Mouse (Mus musculus) cerebellum, postnatal 4 days (tissue): ENCODE data around the gene Sufu.

Experiments
- DNase-seq, 2 experiments: peaks; one replicate each; pipeline ENCODE4 v3.0.0; 2022; ENCODE audit warnings: low spot score in 2 of 2, mixed read lengths in 1 of 2

Gene Sufu

DNA sequence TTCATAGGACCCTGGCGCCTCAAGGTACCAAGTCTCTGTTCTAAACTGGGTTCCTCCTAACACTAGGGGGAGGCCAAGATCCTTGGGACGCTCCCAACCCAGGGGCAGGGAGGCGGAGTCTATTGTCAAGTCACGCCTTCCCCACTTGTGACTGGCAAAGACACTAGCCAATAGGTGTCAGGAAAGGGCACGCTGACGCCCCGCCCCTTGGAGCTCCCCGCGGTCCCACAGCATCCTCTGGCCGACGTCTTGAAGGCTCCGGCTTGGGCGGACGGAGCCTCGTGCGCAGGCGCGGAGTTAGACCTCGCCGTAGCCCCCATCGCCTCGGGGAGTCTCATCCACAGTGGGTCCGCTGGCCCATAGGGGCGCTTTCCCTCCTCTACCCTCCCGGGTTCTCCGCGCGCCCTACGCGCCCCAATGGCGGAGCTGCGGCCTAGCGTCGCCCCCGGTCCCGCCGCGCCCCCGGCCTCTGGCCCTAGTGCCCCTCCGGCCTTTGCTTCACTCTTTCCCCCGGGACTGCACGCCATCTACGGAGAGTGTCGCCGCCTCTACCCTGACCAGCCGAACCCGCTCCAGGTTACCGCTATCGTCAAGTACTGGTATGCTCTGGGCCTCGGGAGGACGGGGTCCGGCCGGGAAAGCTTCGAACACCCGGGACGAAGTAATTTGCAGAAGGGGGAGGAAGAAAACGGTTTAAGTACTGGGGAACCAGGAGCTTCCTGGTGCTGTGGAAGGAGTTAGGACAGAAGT is at the start of gene Sufu:
Gene Sufu, plus strand, starts transcription at position 211 of the 750 bp plus-strand sequence.
- peak; percentile 96 to 98 for DNase-seq

DNA sequence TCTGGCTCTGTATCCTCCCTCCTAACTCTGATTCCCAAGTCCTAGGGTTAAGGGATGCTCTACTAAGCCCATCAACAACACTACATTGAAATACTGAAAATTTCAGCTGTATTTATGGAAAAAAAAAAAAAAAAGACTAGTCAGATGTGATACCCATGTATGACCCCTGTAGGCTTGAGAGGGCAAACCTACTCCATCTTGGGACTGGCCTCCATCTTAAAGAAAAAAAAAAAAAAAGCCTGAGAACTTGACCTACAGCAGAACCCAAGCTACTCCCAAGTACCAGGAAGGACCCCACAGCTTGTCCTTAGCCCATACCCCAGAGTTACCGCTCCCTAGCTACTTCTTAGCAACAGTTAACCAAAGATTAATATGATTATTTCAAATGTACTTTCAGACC is 49.5 kb upstream of the Sufu start:
- no peak for DNase-seq

DNA sequence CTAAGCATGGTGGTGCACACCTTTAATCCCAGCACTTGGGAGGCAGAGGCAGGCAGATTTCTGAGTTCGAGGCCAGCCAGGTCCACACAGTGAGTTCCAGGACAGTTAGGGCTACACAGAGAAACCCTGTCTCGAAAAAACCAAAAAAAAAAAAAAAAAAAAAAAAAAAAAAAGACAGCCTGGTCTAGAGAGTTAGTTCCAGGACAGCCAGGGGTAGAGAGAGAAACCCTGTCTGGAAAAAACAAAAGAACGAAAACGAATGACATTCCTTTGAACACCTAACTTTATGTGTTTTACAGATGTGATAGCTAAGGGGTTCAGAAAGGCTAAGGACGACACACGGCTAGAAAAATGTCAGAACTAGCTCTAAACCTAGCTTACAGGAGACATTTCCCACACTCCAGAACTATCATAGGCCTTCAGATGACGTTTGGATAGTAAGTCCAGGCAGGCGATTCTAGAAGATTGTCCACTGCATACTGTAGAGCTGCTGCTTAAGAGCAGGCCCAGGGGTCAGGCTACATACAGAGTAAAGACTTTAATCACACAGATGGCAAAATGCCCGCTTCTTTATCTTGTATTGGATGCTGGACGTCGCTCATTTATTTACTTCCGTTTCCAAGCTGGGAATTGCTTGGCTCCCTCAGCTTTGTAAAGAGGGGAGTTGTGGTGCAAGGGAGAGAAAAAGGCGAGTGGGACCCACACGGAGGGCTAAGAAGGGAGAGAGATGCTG is 48.6 kb upstream of the Sufu start:
- no peak for DNase-seq

DNA sequence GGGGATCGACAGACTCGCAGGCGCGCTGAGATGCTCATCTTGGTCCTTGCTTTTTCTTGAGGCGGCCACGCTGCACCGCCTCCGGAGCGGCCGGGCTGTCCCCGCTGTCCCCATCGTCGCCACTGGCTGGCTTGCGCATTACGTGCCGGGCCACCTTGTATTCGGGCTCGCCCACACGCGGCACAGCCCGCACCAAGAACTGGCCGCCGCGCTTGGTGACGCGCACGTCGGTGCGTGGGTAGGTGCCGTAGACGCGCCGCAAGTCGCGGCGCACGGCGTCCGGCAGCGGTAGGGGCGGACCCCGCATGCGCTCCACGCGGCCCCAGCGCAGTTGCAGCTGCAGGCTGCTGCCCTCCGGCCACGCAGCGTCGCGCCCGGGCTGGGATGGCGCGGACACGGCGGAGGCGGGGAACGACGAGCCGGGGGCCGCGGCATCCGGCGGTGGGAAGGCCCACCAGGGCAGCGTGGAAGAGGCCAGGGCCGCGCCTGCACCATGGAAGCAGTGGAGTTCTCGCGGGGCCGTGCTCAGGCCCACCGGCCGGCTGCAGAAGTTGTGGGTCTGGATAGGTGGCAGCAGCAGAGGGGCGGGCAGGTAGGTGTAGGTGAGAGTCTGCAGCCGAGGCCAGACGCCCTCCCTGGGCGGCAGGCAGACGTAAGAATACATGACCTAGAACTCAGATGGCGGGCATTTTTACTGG is 47.8 kb upstream of the Sufu start:
- DNase-seq = peak; percentile 66 to 83

DNA sequence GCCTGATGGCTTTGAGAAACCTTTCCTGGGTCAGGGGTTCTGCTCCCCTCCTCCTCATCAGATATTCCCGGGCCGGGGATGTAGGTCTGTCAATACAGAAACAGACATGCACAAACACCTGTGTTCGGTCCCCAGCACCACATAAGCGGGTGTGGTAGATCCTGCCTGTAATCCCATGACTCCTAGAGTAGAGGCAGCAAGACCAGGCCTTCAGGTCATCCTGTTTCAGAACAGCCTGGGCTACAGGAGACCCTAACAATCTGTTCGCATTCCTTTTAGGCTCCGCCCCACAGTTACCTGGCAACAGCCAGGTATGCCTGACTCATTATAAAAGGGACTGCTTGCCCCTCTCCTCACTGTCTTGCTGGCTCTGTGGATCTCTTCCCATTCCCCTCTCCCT is 47.1 kb upstream of the Sufu start:
- DNase-seq = no peak

DNA sequence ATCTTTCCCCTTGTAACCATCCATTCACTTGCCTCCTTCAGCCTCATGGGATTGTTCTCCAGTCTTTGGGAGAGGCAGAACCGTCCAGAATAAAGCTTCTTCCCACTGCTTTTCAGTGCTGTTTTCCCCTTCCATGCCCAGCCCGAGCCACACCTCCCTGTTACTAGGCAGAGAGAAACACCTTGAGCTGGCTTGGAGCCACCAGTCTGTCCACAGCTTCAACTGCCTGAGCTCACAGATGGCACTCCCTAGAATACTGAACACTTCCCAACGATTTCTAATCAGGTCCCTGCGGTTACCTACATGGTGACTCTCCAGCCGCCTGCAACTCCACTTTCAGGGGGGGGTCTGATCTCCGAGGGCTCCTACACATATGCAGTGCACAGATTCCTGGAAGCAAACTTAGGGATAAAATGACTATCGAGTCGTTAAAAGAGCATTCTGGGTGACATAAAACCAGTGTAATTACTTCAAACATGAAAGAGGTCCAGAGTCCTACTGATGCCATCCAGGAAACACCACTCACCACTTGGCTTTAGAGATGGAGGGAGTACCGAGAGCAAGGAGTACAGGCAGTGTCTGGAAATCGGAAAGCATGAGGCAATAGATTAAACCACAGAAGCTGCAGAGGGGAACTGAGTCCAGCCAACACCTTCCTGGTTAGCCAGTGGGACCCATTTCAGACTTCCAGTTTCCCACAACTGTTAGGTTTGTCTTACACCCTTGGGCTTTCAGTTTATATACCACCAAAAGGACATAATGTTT is 46.3 kb upstream of the Sufu start, which contains the start of gene 2310034G01Rik:
Gene 2310034G01Rik, minus strand, starts transcription at position 135 of the 765 bp plus-strand sequence.
- no peak for DNase-seq

DNA sequence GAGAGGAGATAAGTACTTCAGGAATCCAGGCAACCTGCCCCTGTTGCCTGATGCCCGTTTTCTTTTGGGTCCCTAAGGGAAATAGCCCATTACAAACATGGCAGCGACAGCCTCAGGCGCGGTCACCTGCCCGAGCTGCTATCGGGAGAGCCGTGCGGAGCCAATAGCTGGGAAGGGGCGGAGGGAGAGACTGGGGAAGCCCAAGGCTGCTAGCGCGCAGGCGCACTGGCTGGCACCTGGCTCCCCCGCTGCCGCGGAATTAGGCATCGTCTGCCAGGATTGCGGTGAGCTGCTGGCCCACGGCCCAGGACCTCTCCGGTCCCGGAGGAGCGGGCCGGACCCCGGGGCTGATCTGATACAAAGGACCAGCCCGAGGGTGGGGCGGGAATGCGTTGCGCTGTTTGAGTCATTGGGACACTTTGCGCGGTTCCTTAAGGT is 40.0 kb upstream of the Sufu start:
- DNase-seq = peak; percentile 66 to 81

DNA sequence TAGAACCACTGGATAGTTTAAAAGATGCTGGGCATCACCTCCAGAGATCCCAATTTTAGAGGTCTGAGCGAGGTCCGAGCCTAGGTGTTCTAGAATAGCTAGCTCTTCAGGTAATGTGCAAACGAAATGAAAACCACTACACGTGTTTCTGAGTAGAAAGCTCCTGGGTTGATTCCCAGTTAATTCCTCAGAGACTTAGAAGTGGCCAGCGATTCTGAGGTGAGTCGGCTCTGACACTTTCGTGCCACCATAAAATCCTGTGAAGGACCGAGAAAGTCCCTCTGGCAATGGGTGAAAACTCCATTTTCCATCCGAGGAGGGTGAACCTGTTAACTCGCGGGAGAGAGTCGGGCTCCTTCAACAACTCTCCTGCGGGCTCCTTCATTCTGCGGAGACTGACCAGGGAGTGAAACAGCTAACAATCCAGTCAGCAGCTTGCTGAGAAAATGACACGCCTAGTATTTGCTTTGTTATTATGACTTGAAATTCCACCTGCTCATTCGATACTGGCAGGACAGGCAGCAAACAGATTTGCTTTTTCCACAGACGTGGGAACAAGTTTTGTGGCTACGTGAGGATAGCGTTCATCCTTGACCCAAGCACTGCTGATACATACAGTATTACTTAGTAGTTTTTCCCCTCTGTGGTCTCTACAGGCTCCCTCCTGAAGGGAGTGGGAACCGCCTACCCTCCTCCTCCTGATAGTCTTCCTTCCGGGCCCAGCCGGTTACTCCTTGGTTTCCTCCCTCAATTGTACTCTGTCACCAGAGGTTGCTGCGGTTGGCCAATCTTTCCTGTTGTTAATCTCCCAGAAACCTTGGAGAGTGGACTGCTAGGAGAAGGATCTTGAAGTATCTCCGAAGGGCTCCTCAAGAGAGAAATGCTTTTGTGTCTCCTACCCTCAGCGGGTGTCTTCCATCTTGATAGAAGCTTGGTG is 39.1 kb upstream of the Sufu start:
- DNase-seq = no peak

DNA sequence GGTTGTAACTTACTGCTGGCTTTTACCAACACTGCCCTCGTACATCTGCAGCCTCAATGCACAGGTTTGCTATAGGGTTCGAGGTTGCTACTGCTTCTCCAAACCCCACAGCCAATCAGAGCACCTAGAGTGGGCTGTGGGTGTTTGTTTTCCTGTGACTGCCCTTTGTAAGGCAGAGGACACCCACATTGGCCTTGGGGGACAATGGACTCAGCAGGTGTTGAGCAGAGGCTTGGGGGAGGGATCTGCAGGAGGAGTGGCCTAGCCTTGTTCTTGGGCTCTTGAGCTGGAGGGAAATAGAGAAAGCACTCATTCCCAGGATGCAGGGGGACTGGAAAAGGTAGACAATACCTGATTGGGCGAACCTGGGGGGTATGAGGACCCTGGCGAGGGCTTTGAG is 38.3 kb upstream of the Sufu start:
- no peak for DNase-seq

DNA sequence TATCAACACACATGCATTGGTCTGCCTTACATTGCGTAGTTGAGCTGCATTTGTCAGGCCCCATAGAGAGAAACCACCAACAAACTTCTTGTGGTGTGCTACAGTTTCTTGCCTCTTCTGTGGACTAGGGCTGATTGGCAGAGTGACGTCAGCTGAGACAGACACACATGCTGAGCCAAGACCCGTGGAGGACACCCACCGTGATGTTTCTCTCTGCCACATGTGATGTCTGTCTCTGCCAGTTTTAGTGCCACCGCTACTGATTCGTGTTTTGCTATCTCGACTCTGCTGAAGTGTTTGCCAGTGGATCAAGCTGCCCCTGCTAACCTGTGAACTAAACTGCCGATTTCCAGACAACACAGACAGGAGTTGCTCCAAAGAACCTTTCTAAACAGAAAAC is 34.6 kb upstream of the Sufu start:
- no peak for DNase-seq

DNA sequence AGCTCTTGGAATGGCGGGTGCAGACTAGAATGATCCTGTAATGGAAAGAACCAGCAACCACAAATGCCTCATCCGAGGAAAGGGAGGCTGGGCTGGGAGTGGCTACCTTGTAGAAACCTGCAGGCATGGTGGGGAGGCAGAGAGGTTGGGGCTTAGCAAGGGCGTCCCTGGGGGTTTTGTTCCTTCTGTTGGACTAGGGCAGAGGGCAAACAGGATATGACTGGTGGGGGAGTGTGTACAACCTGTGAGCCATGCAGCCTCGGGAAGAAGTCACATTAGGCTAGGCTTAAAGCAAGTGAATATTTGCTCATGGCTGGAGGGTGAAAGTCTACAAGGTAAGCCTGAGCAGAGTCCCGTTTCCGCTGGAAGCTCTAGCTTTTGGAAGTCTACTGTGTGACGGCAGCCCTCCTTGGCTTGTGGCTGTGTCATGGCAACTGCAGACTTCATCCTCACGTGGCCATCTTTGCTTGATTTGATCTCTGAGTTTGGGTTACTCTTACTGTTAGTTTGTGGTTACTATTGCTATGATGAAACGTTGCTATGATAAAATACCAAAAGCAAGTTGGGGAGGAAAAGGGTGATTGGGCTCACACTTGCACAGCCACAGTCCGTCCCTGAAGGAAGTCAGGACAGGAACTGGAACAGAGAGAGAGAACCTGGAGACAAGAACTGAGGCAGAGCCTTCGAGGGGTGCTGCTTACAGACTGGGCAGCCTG is 33.2 kb upstream of the Sufu start:
- no peak for DNase-seq

DNA sequence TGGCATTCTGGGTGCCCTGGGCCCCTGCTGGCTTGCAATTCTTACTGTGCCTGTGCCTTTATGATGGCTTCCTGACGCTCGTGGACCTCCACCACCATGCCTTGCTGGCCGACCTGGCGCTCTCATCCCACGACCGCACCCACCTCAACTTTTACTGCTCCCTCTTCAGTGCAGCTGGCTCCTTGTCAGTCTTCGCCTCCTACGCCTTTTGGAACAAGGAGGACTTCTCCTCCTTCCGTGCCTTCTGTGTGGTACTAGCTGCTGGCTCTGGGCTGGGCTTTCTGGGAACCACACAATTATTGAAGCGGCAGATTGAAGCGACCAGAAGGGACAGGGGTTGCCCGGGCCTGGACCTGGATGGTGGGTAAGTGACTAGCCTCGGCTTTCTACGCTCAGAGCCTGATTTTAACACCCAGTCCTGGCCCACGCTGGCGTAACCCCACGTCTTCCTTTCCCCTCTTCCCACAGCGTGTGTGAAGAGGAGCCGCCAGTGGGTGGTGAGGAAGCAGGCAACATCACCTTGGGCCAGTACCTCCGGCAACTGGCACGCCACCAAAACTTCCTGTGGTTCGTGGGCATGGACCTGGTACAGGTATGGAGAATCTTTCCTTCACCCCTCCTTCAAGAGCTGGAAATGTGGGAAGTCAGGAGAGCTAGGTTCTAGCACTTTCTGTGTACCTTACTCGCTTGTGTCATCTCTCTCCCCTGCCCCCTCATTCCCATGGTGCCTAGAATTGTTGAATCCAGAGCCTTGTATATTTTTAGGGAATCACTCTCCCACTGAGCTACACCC is 28.7 kb upstream of the Sufu start:
- DNase-seq = no peak

DNA sequence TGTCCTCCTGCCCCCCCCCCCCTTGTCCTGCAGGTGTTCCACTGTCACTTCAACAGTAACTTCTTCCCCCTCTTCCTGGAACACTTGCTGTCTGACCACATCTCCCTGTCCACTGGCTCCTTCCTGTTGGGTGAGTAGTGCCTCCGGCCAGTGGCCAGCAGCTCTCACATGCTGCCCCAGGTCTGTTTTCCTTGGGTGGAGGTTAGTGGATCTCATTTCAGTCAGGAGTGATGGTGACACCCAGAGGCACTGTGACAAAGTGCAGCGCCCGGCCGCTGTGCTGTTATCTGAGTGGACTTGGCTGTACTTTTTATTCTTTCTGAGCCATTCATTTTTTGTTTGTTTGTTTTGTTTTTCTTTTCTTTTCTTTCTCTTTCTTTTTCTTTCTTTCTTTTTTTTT is 27.5 kb upstream of the Sufu start:
- DNase-seq = peak in 1 of 2 experiments; percentile 56

DNA sequence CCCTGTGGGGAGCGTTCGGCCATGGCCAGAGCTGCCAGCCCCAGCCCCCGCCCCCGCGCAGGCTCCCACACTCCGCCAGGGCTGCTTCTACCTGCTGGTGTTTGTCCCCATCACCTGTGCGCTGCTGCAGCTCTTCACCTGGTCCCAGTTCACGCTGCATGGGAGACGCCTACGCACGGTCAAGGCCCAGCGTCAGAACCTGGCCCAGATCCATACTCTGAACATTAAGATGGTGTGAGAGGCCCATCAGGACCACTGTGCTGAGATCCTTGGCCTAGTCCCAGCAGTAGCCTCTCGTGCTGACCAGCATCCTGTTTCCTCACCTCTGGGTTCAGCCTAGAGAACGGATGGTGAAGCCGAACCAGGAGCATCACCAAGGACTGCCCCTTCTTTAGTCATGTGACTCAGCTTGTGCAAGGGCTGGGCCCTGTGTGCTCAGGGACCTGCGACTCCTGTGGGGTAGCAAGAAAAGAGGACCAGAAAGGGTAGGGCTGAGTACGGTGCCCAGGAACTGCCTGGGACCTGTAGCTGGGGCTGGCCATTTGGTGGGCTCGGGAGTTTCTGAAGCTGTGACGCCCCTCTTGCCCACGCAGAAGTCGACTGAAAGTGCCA is 22.1 kb upstream of the Sufu start:
- DNase-seq = no peak

DNA sequence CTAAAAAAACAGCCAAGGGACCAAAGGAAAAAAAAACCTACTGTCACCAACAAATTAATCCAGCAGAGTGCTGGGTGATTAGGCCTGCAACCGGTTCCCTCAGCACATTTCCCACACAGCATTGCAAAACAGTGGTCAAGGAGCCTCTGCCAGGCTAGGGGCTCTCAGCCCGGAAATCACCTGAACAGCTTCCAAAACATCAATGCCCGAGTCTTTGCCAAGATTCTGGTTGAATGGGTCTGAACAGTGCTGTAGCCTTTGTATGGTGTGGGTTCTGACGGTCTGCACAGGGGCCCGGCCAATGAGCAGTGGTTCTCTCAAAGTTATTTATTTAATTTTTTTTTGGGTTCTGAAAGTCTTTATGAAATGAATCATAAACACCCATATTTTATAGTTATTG is 21.2 kb upstream of the Sufu start:
- peak in 1 of 2 experiments; percentile 38 for DNase-seq

DNA sequence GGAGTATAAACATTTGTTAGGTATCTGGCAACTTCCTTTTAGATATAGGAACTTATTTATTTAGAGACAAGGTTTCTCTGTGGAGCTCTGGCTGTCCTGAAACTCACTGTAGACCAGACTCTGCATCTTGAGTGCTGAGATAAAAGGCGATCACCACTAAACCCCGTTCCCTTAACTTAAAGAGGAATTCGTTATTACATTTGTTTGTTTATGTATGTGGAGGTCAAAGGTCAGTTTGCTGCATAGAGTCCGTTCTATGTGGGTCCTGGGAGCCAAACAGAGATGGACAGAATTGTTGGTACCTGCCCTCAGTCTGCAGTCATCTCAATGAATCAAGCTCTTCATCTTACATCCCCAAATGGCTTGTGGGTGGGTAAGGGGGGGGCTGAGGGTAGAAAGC is 20.8 kb upstream of the Sufu start:
- no peak for DNase-seq

DNA sequence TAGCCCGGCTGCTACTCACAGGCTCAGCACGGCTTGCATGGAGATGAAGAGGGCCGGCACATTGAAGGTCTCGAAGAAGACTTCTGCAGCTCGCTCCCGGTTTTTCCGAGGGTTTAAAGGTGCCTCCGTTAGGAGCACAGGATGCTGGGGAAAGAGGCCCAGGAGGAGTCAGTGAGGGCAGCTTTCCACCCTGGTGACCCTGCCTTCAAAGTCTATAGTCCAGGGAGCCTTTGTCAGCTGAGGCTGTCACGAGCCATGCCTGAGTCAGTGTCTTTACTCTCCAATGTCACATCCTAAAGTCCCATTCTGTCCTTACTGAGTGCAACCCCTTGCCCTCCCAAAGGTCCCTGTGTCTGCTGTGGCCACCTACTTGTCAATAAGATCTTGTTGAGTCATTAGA is 14.4 kb upstream of the Sufu start:
- no peak for DNase-seq

DNA sequence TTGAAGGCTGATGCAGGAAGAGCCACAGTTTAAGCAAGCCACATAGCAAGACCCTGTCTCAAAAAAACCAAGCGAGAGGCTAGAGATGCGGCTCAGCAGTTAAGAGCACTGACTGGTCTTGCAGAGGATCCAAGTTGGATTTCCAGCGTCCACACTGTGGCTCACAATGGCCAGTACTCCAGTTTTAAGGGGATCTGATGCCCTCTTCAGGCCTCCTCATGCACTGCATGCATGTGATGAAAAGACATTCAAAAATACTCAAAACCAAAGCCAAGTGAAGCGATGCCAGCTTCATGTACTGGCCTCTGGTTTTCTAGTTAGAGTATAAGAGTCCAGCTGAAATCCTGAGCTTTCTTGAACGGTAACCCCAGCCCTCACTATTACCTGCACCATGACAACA is 6.8 kb upstream of the Sufu start:
- DNase-seq = no peak

DNA sequence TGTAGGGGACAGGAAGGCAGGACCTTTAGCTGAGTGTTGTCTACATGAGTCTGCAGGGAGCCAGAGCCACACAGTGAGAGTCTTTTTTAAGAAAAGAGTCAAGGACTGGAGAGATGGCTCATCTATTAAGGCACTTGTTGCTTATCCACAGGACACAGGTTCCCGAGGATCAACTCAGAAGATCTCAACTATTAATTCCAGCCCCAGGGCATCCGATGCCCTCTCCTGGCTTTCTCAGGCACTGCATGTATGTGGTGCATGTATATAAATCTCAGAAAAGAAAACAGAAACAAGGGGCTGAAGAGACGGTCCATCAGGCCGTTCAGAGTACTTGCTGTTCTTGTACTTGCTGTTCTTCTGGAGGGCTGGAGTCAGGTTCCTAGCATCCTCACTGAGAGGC is 4.7 kb upstream of the Sufu start:
- peak in 1 of 2 experiments; percentile 45 for DNase-seq
